12 mouse cellular contexts compared by ENCODE assay signal in the genomic region with DNA sequence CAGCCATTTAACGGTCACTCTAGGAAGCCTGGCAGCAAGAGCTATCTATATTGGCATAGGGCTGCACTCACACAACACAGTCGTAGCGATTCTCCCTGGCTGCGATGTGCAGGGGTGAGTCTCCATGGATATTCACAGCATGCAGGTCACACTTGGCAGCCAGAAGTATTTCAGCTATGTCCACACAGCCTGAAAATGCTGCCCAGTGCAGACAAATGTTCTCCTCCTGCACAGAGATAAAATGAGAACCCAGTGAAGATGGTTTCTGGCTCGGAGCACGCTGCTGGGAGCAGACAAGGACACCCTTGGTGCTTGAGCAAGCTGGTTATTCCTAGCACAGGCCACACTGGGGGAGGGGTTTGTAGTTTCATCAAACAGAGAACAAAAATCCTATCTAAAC. TPM values are rescaled to one million over a fixed set of nuclear protein-coding genes. Genes with fewer than 3 reads are reported as not detected.
DNase-seq lines count a peak whose midpoint lies in the region; ATAC-seq lines count a peak whose summit lies in the region.
"Had no signal": no experiment of that assay in that cellular context is flagged by ENCODE, and none has a peak within 500 bp of the region (broad histone marks: within the 10 kb centered on the region; RNA-seq: fewer than 3 reads in every experiment).

No protein-coding gene starts in this region.

- DNase-seq in heart, adult 18-20 months, result peak; percentile 49 to 84
- peak; percentile 30 to 35 for DNase-seq in cerebellum, adult 18-20 months
- peak; percentile 11 for DNase-seq in gastrocnemius, postnatal 10 days
- DNase-seq in left cerebral cortex, postnatal 10 days (ENCODE audit: extremely low spot score in 1 of 2, low spot score in 2 of 2), result peak; percentile 41 to 50
- no peak for DNase-seq in lung, adult 18-20 months
- no peak for DNase-seq in forebrain, embryonic 14.5 days (ENCODE audit: low spot score)
- DNase-seq in c-Kit-positive CD71-positive TER-119-positive erythroid progenitor cells, embryonic 14.5 days (ENCODE audit: low spot score), result no peak
- DNase-seq: kidney, adult 8-10 months; lung, embryonic 14.5 days had no signal

- H3K9ac ChIP-seq in heart, embryonic 11.5 days (ENCODE audit: low read depth, low read length), result no peak overlapping the region
- no peak overlapping the region for H3K9ac ChIP-seq in forebrain, embryonic 14.5 days (ENCODE audit: low read length)
- H3K9ac ChIP-seq: lung, embryonic 14.5 days; midbrain, embryonic 15.5 days; stomach, embryonic 15.5 days had no signal

- H3K4me3 ChIP-seq in heart, embryonic 11.5 days (ENCODE audit: low read depth, low read length), result no peak overlapping the region
- no peak overlapping the region for H3K4me3 ChIP-seq in forebrain, embryonic 14.5 days (ENCODE audit: low read depth, low read length)
- H3K4me3 ChIP-seq: midbrain, embryonic 15.5 days; stomach, embryonic 15.5 days had no signal

- H3K4me2 ChIP-seq in heart, embryonic 11.5 days, result no peak overlapping the region
- no peak overlapping the region for H3K4me2 ChIP-seq in forebrain, embryonic 14.5 days (ENCODE audit: low read length)
- H3K4me2 ChIP-seq: lung, embryonic 14.5 days; midbrain, embryonic 15.5 days; stomach, embryonic 15.5 days had no signal

- H3K27ac ChIP-seq in heart, embryonic 11.5 days (ENCODE audit: low read depth, low read length), result no peak overlapping the region
- no peak overlapping the region for H3K27ac ChIP-seq in forebrain, embryonic 14.5 days (ENCODE audit: low read depth, low read length)
- H3K27ac ChIP-seq: midbrain, embryonic 15.5 days; stomach, embryonic 15.5 days had no signal

- H3K4me1 ChIP-seq in heart, embryonic 11.5 days (ENCODE audit: control insufficient read depth, insufficient read depth, low read length), result no peaks in the 10 kb centered on the region
- H3K4me1 ChIP-seq in forebrain, embryonic 14.5 days (ENCODE audit: control insufficient read depth, insufficient read depth, low read length), result no peaks in the 10 kb centered on the region
- H3K4me1 ChIP-seq: midbrain, embryonic 15.5 days; stomach, embryonic 15.5 days had no signal

- H3K27me3 ChIP-seq in heart, embryonic 11.5 days (ENCODE audit: control insufficient read depth, insufficient read depth, low read length), result no peaks in the 10 kb centered on the region
- H3K27me3 ChIP-seq in forebrain, embryonic 14.5 days (replicated peaks; ENCODE audit: control insufficient read depth, insufficient read depth, low read length), result no peaks in the 10 kb centered on the region
- H3K27me3 ChIP-seq: midbrain, embryonic 15.5 days; stomach, embryonic 15.5 days had no signal

- H3K36me3 ChIP-seq in heart, embryonic 11.5 days (ENCODE audit: control insufficient read depth, insufficient read depth, low read length), result peaks cover 52% of the 10 kb centered on the region
- peaks cover 90% of the 10 kb centered on the region for H3K36me3 ChIP-seq in forebrain, embryonic 14.5 days (ENCODE audit: control insufficient read depth, insufficient read depth, low read length)

- intact Hi-C loops in left cerebral cortex, postnatal 10 days (cut with DNase I), result no loop called here

- ATAC-seq in heart, embryonic 11.5 days (replicated peaks; ENCODE audit: insufficient number of reproducible peaks, low FRiP score, low TSS enrichment), result no peak
- no peak for ATAC-seq in forebrain, embryonic 14.5 days
- ATAC-seq: midbrain, embryonic 15.5 days had no signal

- WGBS in heart, embryonic 11.5 days (ENCODE audit: insufficient replicate concordance), result 76% methylated on average over 6 of the region's 6 CpGs
- 96% methylated on average over 6 of the region's 6 CpGs for WGBS in forebrain, embryonic 14.5 days

- no peaks in the 10 kb centered on the region for H3K9me3 ChIP-seq in heart, embryonic 11.5 days (replicated peaks; ENCODE audit: control insufficient read depth, low read length)
- H3K9me3 ChIP-seq in forebrain, embryonic 14.5 days (replicated peaks; ENCODE audit: control insufficient read depth, low read length), result no peaks in the 10 kb centered on the region
- H3K9me3 ChIP-seq: midbrain, embryonic 15.5 days; stomach, embryonic 15.5 days had no signal

RNA-seq across cellular contexts. Expression of a gene that starts 43.2 kb away (rescaled TPM):
- total RNA-seq in heart, adult 18-20 months (2021), result under 1 TPM; 0.17 to 0.31 TPM
- polyA plus RNA-seq in heart, embryonic 11.5 days (2014; fragmentation: Nextera tagmentation; extraction: Ambion mirVana), result 0.23 and 0.32 TPM in 2 replicates
- total RNA-seq in gastrocnemius, postnatal 10 days (2021), result under 1 TPM; 0.34 to 0.45 TPM
- total RNA-seq in left cerebral cortex, postnatal 10 days (2021), result 100 to 1,000 TPM; 123 to 128 TPM
- 3.6 and 5.5 TPM in 2 replicates for polyA plus RNA-seq in forebrain, embryonic 14.5 days (2014; fragmentation: Nextera tagmentation; extraction: Ambion mirVana)

Comparison
In these comparisons a context has a peak if more than half of its experiments do, and no peak if none do; other contexts are left out.
1. DNase-seq: peak in heart, adult 18-20 months (2 of 2), cerebellum, adult 18-20 months (2 of 2), gastrocnemius, postnatal 10 days (single experiment) and left cerebral cortex, postnatal 10 days (2 of 2); none in lung, adult 18-20 months (0 of 2), forebrain, embryonic 14.5 days (single experiment) and c-Kit-positive CD71-positive TER-119-positive erythroid progenitor cells, embryonic 14.5 days (single experiment).
2. RNA of a gene that starts 43.2 kb away (total RNA-seq): 123 to 128 TPM in left cerebral cortex, postnatal 10 days; 0.34 to 0.45 TPM in gastrocnemius, postnatal 10 days and 0.17 to 0.31 TPM in heart, adult 18-20 months; every median in the first group is over 10 times any median in the second.